Mouse (Mus musculus) embryonic facial prominence, embryonic 13.5 days (tissue): Measurements from ENCODE around the gene S1pr4. TPM values are rescaled to one million over a fixed set of nuclear protein-coding genes. Genes with fewer than 3 reads are reported as not detected.

Experiments used
- ATAC-seq: fragments of 200-750 bp; cut with Nextera tagmentation; 2 replicates; pipeline ENCODE4 v1.8.0; 2017; ENCODE audit warnings: low read depth; ENCODE audit not compliant: insufficient number of reproducible peaks, insufficient read depth, low FRiP score, low TSS enrichment
- H3K27ac ChIP-seq: fragments of 300-500 bp; sonication (generic); 2 replicates; pipeline ENCODE4 v1.5.1; 2015; ENCODE audit warnings: moderate library complexity, mild to moderate bottlenecking, inconsistent platforms
- H3K27me3 ChIP-seq: fragments of 300-500 bp; sonication (generic); 2 replicates; pipeline ENCODE4 v1.6.1; 2015; ENCODE audit warnings: mild to moderate bottlenecking, inconsistent platforms
- H3K36me3 ChIP-seq: fragments of 300-500 bp; sonication (generic); 2 replicates; pipeline ENCODE4 v1.6.1; 2015; ENCODE audit warnings: mild to moderate bottlenecking, inconsistent platforms
- H3K4me1 ChIP-seq: fragments of 300-500 bp; sonication (generic); 2 replicates; pipeline ENCODE4 v1.6.1; 2015; ENCODE audit warnings: inconsistent platforms
- H3K4me2 ChIP-seq: fragments of 300-500 bp; sonication (generic); 2 replicates; pipeline ENCODE4 v1.6.1; 2015; ENCODE audit warnings: moderate library complexity, mild to moderate bottlenecking, inconsistent platforms
- H3K4me3 ChIP-seq: fragments of 300-500 bp; sonication (generic); 2 replicates; pipeline ENCODE4 v1.5.1; 2015; ENCODE audit warnings: mild to moderate bottlenecking, inconsistent platforms
- H3K9ac ChIP-seq: fragments of 300-500 bp; sonication (generic); 2 replicates; pipeline ENCODE4 v1.6.1; 2015; ENCODE audit warnings: mild to moderate bottlenecking, inconsistent platforms
- H3K9me3 ChIP-seq: fragments of 300-500 bp; sonication (generic); 2 replicates; pipeline ENCODE4 v1.6.1; 2016; ENCODE audit warnings: inconsistent platforms
- WGBS: fragments of 180-500 bp; shearing (Covaris S2); methylation state at CpG from one replicate; pipeline ENCODE4 v1.1.7; 2015; ENCODE audit warnings: mixed read lengths; 5-methylcytosine and 5-hydroxymethylcytosine counted together
- polyA plus RNA-seq: library from polyadenylated mRNA; unstranded; fragments of >200 nt; fragmentation: Nextera tagmentation; extraction: Ambion mirVana; gene quantifications from 2 replicates; pipeline ENCODE4 v1.2.1, GENCODE M21; 2015

The S1pr4 gene
- polyA plus RNA-seq, 1 experiment from 2014 or later = 0.31 TPM

GRCm38 (mm10) chr10:81473003-81473451, 26.9 kb downstream of the S1pr4 start:
- 0 out of 2 replicates have a peak overlapping the region, but pooled peaks have one; percentile 14 for H3K4me2 ChIP-seq
- peaks cover 85% of the 10 kb centered on the region for H3K27me3 ChIP-seq

GRCm38 (mm10) chr10:81472403-81473002, 27.4 kb downstream of the S1pr4 start:
- peaks cover 8% of the 10 kb centered on the region; the same call in 1 of the 2 replicates for H3K4me1 ChIP-seq
- no peak overlapping the region for H3K9ac ChIP-seq
- 4% methylated on average over 18 of the region's 18 CpGs for WGBS
- H3K4me3 ChIP-seq = no peak overlapping the region
- H3K27me3 ChIP-seq = peaks cover 85% of the 10 kb centered on the region
- ATAC-seq = no peak
- H3K36me3 ChIP-seq = no peaks in the 10 kb centered on the region
- no peaks in the 10 kb centered on the region for H3K9me3 ChIP-seq
- H3K4me2 ChIP-seq = 0 out of 2 replicates have a peak overlapping the region, but pooled peaks have one; percentile 14
- no peak overlapping the region for H3K27ac ChIP-seq

More at GRCm38 (mm10) chr10:81473003-81473451, 26.9 kb downstream of the S1pr4 start:
- H3K9ac ChIP-seq = no peak overlapping the region
- H3K4me3 ChIP-seq = no peak overlapping the region
- H3K27ac ChIP-seq = no peak overlapping the region
- H3K9me3 ChIP-seq = no peaks in the 10 kb centered on the region
- WGBS = 1% methylated on average over 22 of the region's 22 CpGs
- no peak for ATAC-seq
- peaks cover 8% of the 10 kb centered on the region; the same call in 1 of the 2 replicates for H3K4me1 ChIP-seq
- no peaks in the 10 kb centered on the region for H3K36me3 ChIP-seq

DNA sequence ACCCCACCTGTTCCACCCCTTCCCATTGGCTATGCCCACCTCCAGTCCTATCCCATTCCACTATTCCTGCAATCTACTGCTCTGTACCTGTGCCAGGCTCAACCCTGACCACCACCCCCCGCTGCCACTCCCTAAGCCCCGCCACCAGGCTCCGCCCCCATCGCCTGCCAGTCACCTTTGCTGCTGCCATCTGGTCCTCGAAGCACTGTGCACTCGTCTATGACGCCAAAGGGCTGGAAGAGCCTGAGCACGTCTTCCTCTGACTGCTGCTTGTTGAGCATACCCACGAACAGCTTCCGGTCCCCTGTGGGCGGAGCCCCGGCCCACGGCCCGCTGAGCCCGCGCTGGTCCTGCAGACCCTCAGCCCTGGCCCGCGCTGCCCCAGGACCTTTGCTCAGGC, 29.5 kb downstream of the S1pr4 start:
- no peaks in the 10 kb centered on the region for H3K36me3 ChIP-seq
- no peak overlapping the region for H3K27ac ChIP-seq
- WGBS = 50% methylated on average over 18 of the region's 18 CpGs
- no peak overlapping the region for H3K9ac ChIP-seq
- peaks cover 87% of the 10 kb centered on the region for H3K27me3 ChIP-seq
- H3K9me3 ChIP-seq = no peaks in the 10 kb centered on the region
- H3K4me2 ChIP-seq = no peak overlapping the region
- no peak for ATAC-seq
- no peak overlapping the region for H3K4me3 ChIP-seq
- H3K4me1 ChIP-seq = peaks cover 8% of the 10 kb centered on the region; the same call in 1 of the 2 replicates

- H3K9ac ChIP-seq = no peak overlapping the region
- no peak overlapping the region for H3K27ac ChIP-seq
- WGBS = 84% methylated on average over 5 of the region's 5 CpGs
- ATAC-seq = no peak
- no peaks in the 10 kb centered on the region for H3K9me3 ChIP-seq
- H3K4me3 ChIP-seq = no peak overlapping the region
- no peak overlapping the region for H3K4me2 ChIP-seq
- peaks cover 87% of the 10 kb centered on the region for H3K27me3 ChIP-seq
- H3K4me1 ChIP-seq = peaks cover 14% of the 10 kb centered on the region
- no peaks in the 10 kb centered on the region for H3K36me3 ChIP-seq
These were observed 30.7 kb downstream of the S1pr4 start for GRCm38 (mm10) chr10:81469253-81469652.

- peaks cover 87% of the 10 kb centered on the region for H3K27me3 ChIP-seq
- no peak overlapping the region for H3K9ac ChIP-seq
- H3K9me3 ChIP-seq = no peaks in the 10 kb centered on the region
- WGBS = 85% methylated on average over 16 of the region's 16 CpGs
- no peak overlapping the region for H3K4me3 ChIP-seq
- no peak for ATAC-seq
- no peak overlapping the region for H3K27ac ChIP-seq
- peaks cover 12% of the 10 kb centered on the region for H3K4me1 ChIP-seq
- H3K4me2 ChIP-seq = no peak overlapping the region
- no peaks in the 10 kb centered on the region for H3K36me3 ChIP-seq
These were observed 32.2 kb downstream of the S1pr4 start for GRCm38 (mm10) chr10:81467670-81468235.

- 64% methylated on average over 14 of the region's 14 CpGs for WGBS
These were observed 33.1 kb downstream of the S1pr4 start for GRCm38 (mm10) chr10:81466881-81467280.

GRCm38 (mm10) chr10:81466066-81466465, 33.9 kb downstream of the S1pr4 start:
- Histone ChIP-seq H3K27ac (no peak overlapping the region), H3K9me3 (no peaks in the 10 kb centered on the region), H3K27me3 (peaks cover 90% of the 10 kb centered on the region), H3K36me3 (no peaks in the 10 kb centered on the region), H3K9ac (no peak overlapping the region), H3K4me1 (peaks cover 16% of the 10 kb centered on the region), H3K4me2 (no peak overlapping the region), H3K4me3 (no peak overlapping the region)
- 81% methylated on average over 2 of the region's 2 CpGs for WGBS
- no peak for ATAC-seq

More at GRCm38 (mm10) chr10:81466881-81467280, 33.1 kb downstream of the S1pr4 start:
- ATAC-seq = no peak
- Histone ChIP-seq H3K4me2 (no peak overlapping the region), H3K27ac (no peak overlapping the region), H3K4me3 (no peak overlapping the region), H3K9me3 (no peaks in the 10 kb centered on the region), H3K4me1 (peaks cover 15% of the 10 kb centered on the region), H3K9ac (no peak overlapping the region), H3K36me3 (no peaks in the 10 kb centered on the region), H3K27me3 (peaks cover 87% of the 10 kb centered on the region)

GRCm38 (mm10) chr10:81465265-81465645, 34.7 kb downstream of the S1pr4 start:
- no peaks in the 10 kb centered on the region for H3K36me3 ChIP-seq
- H3K9ac ChIP-seq = no peak overlapping the region
- WGBS = 4% methylated on average over 5 of the region's 5 CpGs
- no peak overlapping the region for H3K4me2 ChIP-seq
- no peaks in the 10 kb centered on the region for H3K9me3 ChIP-seq
- no peak overlapping the region for H3K4me3 ChIP-seq
- no peak; the same call in 1 of the 2 replicates for ATAC-seq
- peaks cover 16% of the 10 kb centered on the region for H3K4me1 ChIP-seq
- H3K27me3 ChIP-seq = peaks cover 91% of the 10 kb centered on the region
- no peak overlapping the region for H3K27ac ChIP-seq

DNA sequence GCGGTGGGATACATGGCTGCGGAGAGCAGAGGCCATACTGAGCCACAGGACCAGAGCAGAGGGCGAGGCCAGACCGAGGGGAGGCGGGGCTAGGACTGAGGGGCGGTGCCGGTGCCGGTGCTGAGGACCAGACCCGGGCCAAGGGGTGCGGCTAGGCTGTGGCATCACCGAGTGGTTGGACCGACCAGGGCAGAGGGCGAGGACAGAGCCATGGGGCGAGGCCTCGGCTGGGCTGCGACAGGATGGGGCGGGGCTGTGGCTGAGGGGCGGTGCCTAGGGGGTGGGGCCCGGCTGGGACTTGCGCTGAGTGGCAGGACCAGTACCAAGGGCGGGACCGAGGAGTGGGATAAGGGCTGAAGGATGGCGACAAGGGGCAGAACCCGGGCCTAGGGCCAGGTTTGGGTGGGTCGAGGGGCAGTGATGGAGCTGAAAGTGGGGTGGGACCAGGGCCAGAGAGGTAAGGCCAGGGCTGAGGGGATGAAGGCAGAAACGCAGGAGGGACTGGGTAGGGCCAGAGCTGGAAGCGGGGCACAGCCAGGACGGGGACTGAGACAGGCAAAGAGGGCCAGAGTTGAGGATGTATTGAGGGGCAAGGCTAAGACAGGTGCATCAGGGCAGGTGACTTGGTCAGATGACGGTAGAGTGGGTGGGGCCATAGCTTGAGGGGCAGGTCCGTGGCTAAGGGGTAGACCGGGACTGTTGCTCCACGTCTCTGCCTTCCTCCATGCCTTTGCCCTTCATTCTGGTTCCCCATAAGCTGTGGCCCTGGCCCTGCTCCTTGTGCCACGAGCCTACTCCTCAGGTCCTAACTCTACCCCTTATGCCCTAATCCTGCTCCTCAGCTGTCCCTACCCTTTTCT, 35.3 kb downstream of the S1pr4 start:
- Histone ChIP-seq H3K9me3 (no peaks in the 10 kb centered on the region), H3K4me3 (peak overlapping the region; percentile 40), H3K27ac (no peak overlapping the region), H3K4me2 (peak overlapping the region; percentile 58), H3K4me1 (peaks cover 16% of the 10 kb centered on the region), H3K36me3 (no peaks in the 10 kb centered on the region), H3K9ac (peak overlapping the region; percentile 58), H3K27me3 (peaks cover 97% of the 10 kb centered on the region)
- peak; percentile 52 for ATAC-seq
- WGBS = 3% methylated on average over 32 of the region's 33 CpGs

GRCm38 (mm10) chr10:81463531-81463930, 36.4 kb downstream of the S1pr4 start:
- Histone ChIP-seq H3K4me2 (no peak overlapping the region; the same call in 1 of the 2 replicates), H3K27ac (no peak overlapping the region), H3K9me3 (no peaks in the 10 kb centered on the region), H3K36me3 (no peaks in the 10 kb centered on the region), H3K4me1 (peaks cover 16% of the 10 kb centered on the region), H3K9ac (no peak overlapping the region), H3K27me3 (peaks cover 100% of the 10 kb centered on the region), H3K4me3 (0 out of 2 replicates have a peak overlapping the region, but pooled peaks have one; percentile 40)
- no peak for ATAC-seq
- WGBS = 65% methylated on average over 4 of the region's 4 CpGs

DNA sequence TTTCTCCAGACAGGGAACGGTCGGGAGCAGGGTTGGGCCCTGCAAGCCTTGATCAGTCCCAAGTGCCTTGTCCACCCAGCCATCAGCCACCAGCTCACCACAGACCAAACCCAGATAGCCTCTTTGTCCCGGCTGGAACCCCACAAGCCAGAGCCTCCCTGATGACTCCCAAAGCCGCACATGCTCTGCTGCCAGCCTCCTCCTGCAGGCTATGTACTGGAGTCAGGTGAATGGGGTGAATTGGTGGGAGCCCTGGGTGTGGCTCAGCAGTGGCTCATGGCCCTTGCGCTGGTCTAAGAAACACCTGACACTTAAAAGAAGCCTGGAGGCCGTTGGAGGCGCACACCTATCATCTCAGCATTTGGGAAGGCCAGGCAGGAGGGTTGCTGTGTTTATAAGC, 37.0 kb downstream of the S1pr4 start:
- Histone ChIP-seq H3K4me1 (peaks cover 16% of the 10 kb centered on the region), H3K4me2 (no peak overlapping the region), H3K27ac (no peak overlapping the region), H3K36me3 (no peaks in the 10 kb centered on the region), H3K27me3 (peaks cover 99% of the 10 kb centered on the region), H3K9ac (no peak overlapping the region), H3K9me3 (no peaks in the 10 kb centered on the region), H3K4me3 (no peak overlapping the region)
- WGBS = 76% methylated on average over 7 of the region's 7 CpGs
- no peak for ATAC-seq
